Mouse (Mus musculus) kidney, embryonic 14.5 days (tissue): ENCODE measurements around the gene Gm11273. TPM values are rescaled to one million over a fixed set of nuclear protein-coding genes. Genes with fewer than 3 reads are reported as not detected.

ENCODE experiments used
- ATAC-seq: fragments of 200-750 bp; cut with Nextera tagmentation; 2 replicates; pipeline ENCODE4 v1.8.0; 2017; ENCODE audit warnings: moderate number of reproducible peaks, mild to moderate bottlenecking, moderate TSS enrichment, moderate library complexity; ENCODE audit not compliant: low FRiP score, low TSS enrichment
- H3K27ac ChIP-seq: fragments of 300-500 bp; sonication (generic); 2 replicates; pipeline ENCODE4 v1.5.1; 2014; ENCODE audit warnings: low read depth, mild to moderate bottlenecking, low read length, moderate library complexity, mixed read lengths
- H3K27me3 ChIP-seq: fragments of 300-500 bp; sonication (generic); 2 replicates; pipeline ENCODE4 v1.6.1; 2014; ENCODE audit warnings: mild to moderate bottlenecking, low read length; ENCODE audit not compliant: control insufficient read depth, insufficient read depth
- H3K36me3 ChIP-seq: fragments of 300-500 bp; sonication (generic); 2 replicates; pipeline ENCODE4 v1.6.1; 2014; ENCODE audit warnings: low read length, mixed read lengths; ENCODE audit not compliant: control insufficient read depth, insufficient read depth
- H3K4me1 ChIP-seq: fragments of 300-500 bp; sonication (generic); 2 replicates; pipeline ENCODE4 v1.6.1; 2014; ENCODE audit warnings: low read length, mixed read lengths; ENCODE audit not compliant: control insufficient read depth, insufficient read depth
- H3K4me2 ChIP-seq: fragments of 300-500 bp; sonication (generic); replicated peaks from 2 replicates; pipeline ENCODE4 v1.6.1; 2014; ENCODE audit warnings: low read depth, mild to moderate bottlenecking, low read length
- H3K4me3 ChIP-seq: fragments of 300-500 bp; sonication (generic); 2 replicates; pipeline ENCODE4 v1.5.1; 2014; ENCODE audit warnings: mild to moderate bottlenecking, low read length
- H3K9ac ChIP-seq: fragments of 300-500 bp; sonication (generic); 2 replicates; pipeline ENCODE4 v1.6.1; 2014; ENCODE audit warnings: low read depth, mild to moderate bottlenecking, low read length, moderate library complexity
- H3K9me3 ChIP-seq: fragments of 300-500 bp; sonication (generic); 2 replicates; pipeline ENCODE4 v1.6.1; 2016; ENCODE audit warnings: low read length; ENCODE audit not compliant: control insufficient read depth
- WGBS: fragments of 180-500 bp; shearing (Covaris S2); extraction: QIAGEN DNeasy Blood & Tissue Kit; methylation state at CpG from one replicate; pipeline ENCODE4 v1.1.7; 2014; 5-methylcytosine and 5-hydroxymethylcytosine counted together
- polyA plus RNA-seq: library from polyadenylated mRNA; unstranded; fragments of >200 nt; fragmentation: Nextera tagmentation; extraction: Ambion mirVana; gene quantifications from 2 replicates; pipeline ENCODE4 v1.2.1, GENCODE M21; 2014

Gm11273 gene
- polyA plus RNA-seq, 1 experiment from 2014 or later = 4.7 TPM

DNA sequence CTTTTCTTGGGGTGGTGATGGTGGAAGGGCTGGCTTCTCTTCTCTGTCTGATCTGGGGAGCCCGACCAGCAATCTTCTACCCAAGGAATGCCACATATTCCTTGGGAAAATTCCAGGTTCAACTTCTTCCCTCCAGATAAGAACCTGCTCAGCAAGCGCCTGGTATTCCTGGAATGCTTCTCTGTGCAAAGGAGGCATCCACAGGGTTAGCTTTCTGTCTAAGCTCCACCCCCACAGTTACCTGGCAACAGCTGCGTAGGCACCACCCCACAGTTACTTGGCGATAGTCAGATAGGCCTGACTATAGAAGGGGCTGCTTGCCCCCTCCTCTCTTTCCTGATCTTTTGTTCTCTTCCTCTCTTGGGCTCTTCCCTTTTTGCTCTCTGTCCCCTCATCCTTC, 44.9 kb downstream of the Gm11273 start:
- Histone ChIP-seq H3K27ac (no peak overlapping the region), H3K4me1 (0 out of 2 replicates have a peak, but pooled peaks cover 8% of the 10 kb centered on the region), H3K9ac (no peak overlapping the region), H3K4me3 (no peak overlapping the region), H3K9me3 (no peaks in the 10 kb centered on the region), H3K36me3 (peaks cover 5% of the 10 kb centered on the region; the same call in 1 of the 2 replicates), H3K4me2 (no peak overlapping the region), H3K27me3 (no peaks in the 10 kb centered on the region)
- ATAC-seq = peak; percentile 61; the same call in 1 of the 2 replicates
- WGBS = 17% methylated on average over 4 of the region's 4 CpGs

DNA sequence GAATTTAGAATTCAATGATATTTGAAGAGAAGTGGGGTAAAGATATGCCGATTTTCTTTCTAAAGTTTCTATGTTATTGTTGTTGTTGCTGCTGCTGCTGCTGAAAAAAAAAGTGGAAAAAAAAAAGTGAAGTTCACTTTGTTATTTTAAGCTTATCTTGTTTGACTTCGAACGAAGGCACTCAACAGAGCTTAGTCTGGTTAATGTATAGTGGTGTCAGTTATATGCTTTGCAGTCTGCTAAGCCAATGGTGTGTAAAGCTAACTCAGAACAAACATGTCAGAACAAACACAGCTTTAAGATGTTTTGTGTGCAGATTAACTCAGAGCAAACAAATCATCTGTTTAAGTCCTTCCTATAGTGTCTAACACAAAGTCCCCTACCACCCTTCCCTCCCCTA, 47.1 kb downstream of the Gm11273 start:
- H3K4me2 ChIP-seq = peak overlapping the region; percentile 58
- H3K4me3 ChIP-seq = no peak overlapping the region

DNA sequence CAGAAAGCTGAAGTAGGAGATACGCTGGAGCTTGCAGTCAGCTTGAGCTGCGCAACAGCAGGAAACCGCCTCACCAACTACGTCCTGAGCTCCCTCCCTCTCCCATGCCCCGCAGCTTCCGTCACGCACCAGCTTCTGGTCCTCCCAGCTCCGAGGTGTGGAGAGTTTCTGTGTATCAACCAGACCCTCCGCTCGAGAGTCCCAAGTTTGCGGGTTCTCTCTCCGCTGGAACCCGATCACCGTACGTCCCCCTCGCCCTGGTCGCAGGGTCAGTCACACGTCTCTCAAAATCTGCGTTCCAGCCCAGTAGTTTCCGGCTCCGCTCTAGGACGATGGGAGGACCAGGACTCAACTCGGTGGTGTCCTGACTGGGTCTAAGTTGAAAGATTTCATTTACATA, 47.8 kb downstream of the Gm11273 start, which contains the start of gene Zscan26:
Gene Zscan26 (minus strand): TSS at position 282 of the 400 bp plus-strand sequence.
- WGBS = under 1% methylated on average over 23 of the region's 23 CpGs

More for the DNA sequence above, 47.1 kb downstream of the Gm11273 start:
- Histone ChIP-seq H3K36me3 (peaks cover 6% of the 10 kb centered on the region; the same call in 1 of the 2 replicates), H3K9ac (no peak overlapping the region), H3K4me1 (0 out of 2 replicates have a peak, but pooled peaks cover 8% of the 10 kb centered on the region), H3K27ac (no peak overlapping the region), H3K9me3 (no peaks in the 10 kb centered on the region), H3K27me3 (no peaks in the 10 kb centered on the region)
- no peak for ATAC-seq
- WGBS = 78% methylated on average over 3 of the region's 3 CpGs

DNA sequence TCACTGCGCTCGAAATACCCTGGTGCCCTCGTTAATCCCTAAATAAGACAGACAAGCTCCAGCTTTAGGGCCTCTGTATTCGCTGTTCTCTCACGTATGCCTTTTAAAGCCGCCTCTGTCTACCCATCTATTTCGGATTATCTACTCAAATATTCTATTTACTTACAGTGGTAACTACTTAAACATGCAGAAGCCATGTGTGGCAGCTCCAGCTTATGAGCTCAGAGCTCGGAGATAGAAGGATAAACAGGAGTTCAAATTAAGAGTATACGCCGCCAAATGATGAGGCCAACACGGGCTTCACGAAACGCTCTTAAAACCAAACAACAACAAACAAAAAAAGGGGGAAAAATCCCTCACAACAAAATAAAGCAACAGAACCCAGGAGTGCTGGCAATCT, 48.2 kb downstream of the Gm11273 start:
- H3K9me3 ChIP-seq = no peaks in the 10 kb centered on the region
- peak overlapping the region; percentile 82 for H3K9ac ChIP-seq
- WGBS = 3% methylated on average over 13 of the region's 13 CpGs
- peak overlapping the region; percentile 71; the same call in 1 of the 2 replicates for H3K27ac ChIP-seq
- H3K4me2 ChIP-seq = peak overlapping the region; percentile 58
- no peaks in the 10 kb centered on the region for H3K27me3 ChIP-seq
- H3K4me3 ChIP-seq = peak overlapping the region; percentile 86
- 0 out of 2 replicates have a peak, but pooled peaks cover 8% of the 10 kb centered on the region for H3K4me1 ChIP-seq
- ATAC-seq = peak; percentile 14; the same call in 1 of the 2 replicates
- peaks cover 14% of the 10 kb centered on the region for H3K36me3 ChIP-seq

More for the DNA sequence above, 47.8 kb downstream of the Gm11273 start, which contains the start of gene Zscan26:
- H3K27me3 ChIP-seq = no peaks in the 10 kb centered on the region
- H3K4me2 ChIP-seq = peak within 1 kb of the TSS; percentile 58
- peak within 1 kb of the TSS; percentile 71; the same call in 1 of the 2 replicates for H3K27ac ChIP-seq
- H3K4me3 ChIP-seq = peak within 1 kb of the TSS; percentile 86
- H3K9ac ChIP-seq = peak within 1 kb of the TSS; percentile 82
- H3K9me3 ChIP-seq = no peaks in the 10 kb centered on the region
- peak; percentile 95 for ATAC-seq
- H3K4me1 ChIP-seq = 0 out of 2 replicates have a peak, but pooled peaks cover 8% of the 10 kb centered on the region
- peaks cover 10% of the 10 kb centered on the region; the same call in 1 of the 2 replicates for H3K36me3 ChIP-seq

Other genes starting within 250 kb of the Gm11273 start
- gene Gpx5, start 208.7 kb downstream of the Gm11273 start, polyA plus RNA-seq = not detected in 2 replicates
- 3.4 and 3.9 TPM in 2 replicates for gene Gpx6, start 189.3 kb downstream of the Gm11273 start, polyA plus RNA-seq
- gene Olfr1367, start 154.5 kb downstream of the Gm11273 start, polyA plus RNA-seq = not detected in 2 replicates
- gene Zscan12, start 138.6 kb downstream of the Gm11273 start, polyA plus RNA-seq = 10.9 and 15.5 TPM in 2 replicates
- 73.9 and 80.4 TPM in 2 replicates for gene Zkscan3, start 98.7 kb downstream of the Gm11273 start, polyA plus RNA-seq
- 3.4 and 4.9 TPM in 2 replicates for gene Pgbd1, start 60.4 kb downstream of the Gm11273 start, polyA plus RNA-seq
- 23.5 and 27.6 TPM in 2 replicates for gene Zscan26, start 47.7 kb downstream of the Gm11273 start, polyA plus RNA-seq
- gene Nkapl, start 32.9 kb downstream of the Gm11273 start, polyA plus RNA-seq = 2.2 and 2.6 TPM in 2 replicates
- gene Zkscan4, start 22.5 kb downstream of the Gm11273 start, polyA plus RNA-seq = 3.2 and 3.8 TPM in 2 replicates
- gene Gm10065, start 22.0 kb downstream of the Gm11273 start, polyA plus RNA-seq = not detected in 2 replicates
- gene AK157302, start 6.2 kb downstream of the Gm11273 start, polyA plus RNA-seq = 0.23 and 0.34 TPM in 2 replicates
- 7.3 and 11.8 TPM in 2 replicates for gene Zkscan8, start 29.7 kb upstream of the Gm11273 start, polyA plus RNA-seq
- 0.18 and 0.20 TPM in 2 replicates for gene Olfr1366, start 41.4 kb upstream of the Gm11273 start, polyA plus RNA-seq
- gene Olfr1535, start 58.5 kb upstream of the Gm11273 start, polyA plus RNA-seq = 0.05 TPM in 1 of 2 replicates, not detected in the other
- not detected in 2 replicates for gene Olfr1364, start 80.3 kb upstream of the Gm11273 start, polyA plus RNA-seq
- gene Olfr1362, start 112.6 kb upstream of the Gm11273 start, polyA plus RNA-seq = not detected in 2 replicates
- gene Olfr11, start 141.1 kb upstream of the Gm11273 start, polyA plus RNA-seq = 0.07 TPM in 1 of 2 replicates, not detected in the other
- gene Olfr1361, start 162.0 kb upstream of the Gm11273 start, polyA plus RNA-seq = not detected in 2 replicates
- not detected in 2 replicates for gene Olfr1360, start 176.0 kb upstream of the Gm11273 start, polyA plus RNA-seq
- gene Olfr1359, start 196.7 kb upstream of the Gm11273 start, polyA plus RNA-seq = not detected in 2 replicates
- gene Hist1h2bl, start 214.7 kb upstream of the Gm11273 start, polyA plus RNA-seq = 3.3 and 5.5 TPM in 2 replicates
- 28.1 and 88.2 TPM in 2 replicates for gene Hist1h2ai, start 215.0 kb upstream of the Gm11273 start, polyA plus RNA-seq
- gene Hist1h3h, start 216.2 kb upstream of the Gm11273 start, polyA plus RNA-seq = 11.7 and 35.9 TPM in 2 replicates
- 6.8 and 12.6 TPM in 2 replicates for gene Hist1h2bm, start 220.6 kb upstream of the Gm11273 start, polyA plus RNA-seq
- gene Hist1h4j, start 233.6 kb upstream of the Gm11273 start, polyA plus RNA-seq = 2.4 and 2.6 TPM in 2 replicates
- 2.9 and 7.8 TPM in 2 replicates for gene Hist1h4k, start 249.1 kb upstream of the Gm11273 start, polyA plus RNA-seq